Mouse (Mus musculus) olfactory bulb, adult 2 months (tissue): ENCODE data around the gene BC117090. TPM values are rescaled to one million over a fixed set of nuclear protein-coding genes. Genes with fewer than 3 reads are reported as not detected.
"Not testable (repeated sequence)": the region's sequence is repeated elsewhere in the genome, so short reads cannot be mapped to it uniquely, and the experiment has no call there.

ENCODE experiments used
- H3K27ac ChIP-seq: fragments of 200-500 bp; 2 replicates; pipeline ENCODE4 v1.5.1; 2012; ENCODE audit warnings: low read depth, low read length; ENCODE audit not compliant: insufficient read depth
- H3K4me1 ChIP-seq: fragments of 200-500 bp; 2 replicates; pipeline ENCODE4 v1.6.1; 2012; ENCODE audit warnings: low read length; ENCODE audit not compliant: control insufficient read depth, insufficient read depth
- H3K4me3 ChIP-seq: fragments of 200-500 bp; 2 replicates; pipeline ENCODE4 v1.5.1; 2012; ENCODE audit warnings: mild to moderate bottlenecking, low read depth, low read length, moderate library complexity; ENCODE audit not compliant: insufficient read depth
- CTCF ChIP-seq: fragments of 200-500 bp; IDR thresholded peaks from 2 replicates; pipeline ENCODE4 v1.5.1; 2012; ENCODE audit warnings: low read depth, mild to moderate bottlenecking, low read length, moderate library complexity; ENCODE audit not compliant: insufficient read depth
- POLR2A ChIP-seq: fragments of 200-500 bp; IDR thresholded peaks from 2 replicates; pipeline ENCODE4 v1.6.1; 2012; ENCODE audit warnings: mild to moderate bottlenecking, low read depth, low read length, moderate library complexity; ENCODE audit not compliant: insufficient read depth
- WGBS: fragments of 180-500 bp; shearing (Covaris S2); methylation state at CpG from one replicate; pipeline ENCODE4 v1.1.7; 2018; 5-methylcytosine and 5-hydroxymethylcytosine counted together
- polyA plus RNA-seq: library from polyadenylated mRNA; stranded (reverse); fragments of >200 nt; gene quantifications from 2 replicates; pipeline ENCODE4 v1.2.4, GENCODE M21; 2012; ENCODE audit warnings: low replicate concordance; ENCODE audit not compliant: missing spikeins, insufficient read depth, insufficient read length

Gene BC117090
- polyA plus RNA-seq, result not detected in 2 replicates

DNA sequence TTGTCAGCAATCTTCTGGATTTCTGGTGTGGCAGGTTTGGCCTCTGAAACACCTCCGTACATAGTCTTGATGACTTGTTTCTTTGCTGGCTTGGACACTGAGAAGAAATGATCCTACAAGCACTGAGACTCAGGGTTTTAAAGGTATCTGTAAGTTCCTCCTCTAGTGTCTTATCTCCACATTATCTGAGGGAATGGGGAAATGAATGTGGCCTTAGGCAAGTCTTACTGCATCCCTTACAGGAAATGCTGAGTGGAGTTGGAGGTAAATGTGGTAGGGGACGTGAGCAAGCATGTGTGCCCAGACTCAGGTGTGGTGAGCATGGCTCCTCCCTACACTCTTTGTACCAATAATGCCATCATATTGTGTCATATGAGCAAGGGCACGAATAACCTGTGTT lies at the start of gene BC117090:
Gene BC117090 (minus strand): TSS at position 101 of the 400 bp plus-strand sequence.
- TF ChIP-seq POLR2A (no peak), CTCF (no peak)
- Histone ChIP-seq H3K27ac (no peak within 1 kb of the TSS), H3K4me3 (no peak within 1 kb of the TSS), H3K4me1 (no peaks in the 10 kb centered on the region)
- WGBS, result 86% methylated on average over 3 of the region's 3 CpGs

DNA sequence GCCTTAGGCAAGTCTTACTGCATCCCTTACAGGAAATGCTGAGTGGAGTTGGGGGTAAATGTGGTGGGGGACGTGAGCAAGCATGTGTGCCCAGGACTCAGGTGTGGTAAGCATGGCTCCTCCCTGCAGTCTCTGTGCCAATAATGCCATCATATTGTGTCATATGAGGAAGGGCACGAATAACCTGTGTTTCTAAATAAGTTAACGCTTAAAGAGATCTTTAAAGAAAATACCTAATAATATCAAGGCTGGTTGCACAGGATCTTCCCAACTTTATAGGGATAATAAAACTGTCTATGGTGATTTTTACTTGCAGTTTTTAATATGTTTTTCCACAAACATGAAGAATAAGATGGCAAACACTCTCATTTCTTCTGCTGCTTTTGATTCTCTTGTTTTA lies 33.5 kb upstream of the BC117090 start, which contains the start of gene BC100530:
Gene BC100530 (minus strand): TSS at position 101 of the 400 bp plus-strand sequence.
- H3K4me3 ChIP-seq, result not testable (repeated sequence)
- 93% methylated on average over 3 of the region's 3 CpGs for WGBS

DNA sequence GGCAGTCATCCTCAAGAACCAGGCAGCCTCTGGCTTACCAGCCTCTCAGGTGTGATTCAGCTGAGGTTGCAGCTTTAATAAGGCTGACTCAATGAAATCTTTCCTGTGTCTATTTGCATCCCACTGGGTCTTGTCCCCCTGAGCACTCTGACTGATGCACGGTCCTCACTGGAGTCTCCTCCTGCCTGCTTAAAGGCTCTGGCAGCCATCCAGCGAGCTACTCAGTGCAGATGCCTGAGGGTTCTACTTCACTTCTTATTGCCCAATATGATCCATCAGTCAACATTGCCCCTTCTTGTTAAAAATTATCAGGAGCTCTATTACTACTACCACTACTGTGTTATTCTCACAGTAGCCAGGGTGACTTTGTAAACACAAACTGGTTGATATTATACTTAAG lies 3.0 kb upstream of the BC117090 start:
- H3K4me3 ChIP-seq, result no peak overlapping the region
- no peaks in the 10 kb centered on the region for H3K4me1 ChIP-seq
- H3K27ac ChIP-seq, result no peak overlapping the region
- TF ChIP-seq POLR2A, result no peak
- TF ChIP-seq CTCF, result no peak
- WGBS, result 63% methylated on average over 2 of the region's 2 CpGs

More for the DNA sequence above, 33.5 kb upstream of the BC117090 start, which contains the start of gene BC100530:
- not testable (repeated sequence) for H3K27ac ChIP-seq, H3K4me1 ChIP-seq

DNA sequence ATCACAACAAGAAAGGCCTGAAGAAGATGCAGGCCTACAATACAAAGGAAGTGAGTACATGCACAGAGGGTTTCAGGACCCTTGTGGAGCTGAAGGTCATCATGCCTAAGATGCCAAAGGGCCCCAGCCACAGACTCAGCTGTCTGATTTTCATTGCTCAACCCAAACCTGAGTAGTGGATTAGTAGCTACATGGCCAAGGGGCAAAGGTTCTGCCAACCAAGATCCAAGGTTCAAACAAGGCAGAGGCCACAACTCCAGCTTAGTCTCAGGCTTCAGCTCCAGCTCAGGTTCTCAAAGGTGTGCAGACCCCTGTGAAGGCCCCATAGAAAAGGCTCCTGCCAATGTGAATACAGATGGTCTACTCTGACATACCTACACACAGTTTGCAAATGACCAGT lies 14.8 kb downstream of the BC117090 start:
- TF ChIP-seq CTCF (no peak), POLR2A (no peak)
- H3K4me3 ChIP-seq, result no peak overlapping the region
- H3K4me1 ChIP-seq, result no peaks in the 10 kb centered on the region
- no peak overlapping the region for H3K27ac ChIP-seq

- 81% methylated on average over 6 of the region's 6 CpGs for WGBS
- H3K4me3 ChIP-seq, H3K4me1 ChIP-seq, H3K27ac ChIP-seq: not testable (repeated sequence)
Observed at GRCm38 (mm10) chr16:36316111-36316510, 18.0 kb downstream of the BC117090 start.

- no peak overlapping the region for H3K4me3 ChIP-seq
- WGBS, result 82% methylated on average over 4 of the region's 4 CpGs
- TF ChIP-seq CTCF (no peak), POLR2A (no peak)
Observed at GRCm38 (mm10) chr16:36307631-36308030, 26.5 kb downstream of the BC117090 start.

DNA sequence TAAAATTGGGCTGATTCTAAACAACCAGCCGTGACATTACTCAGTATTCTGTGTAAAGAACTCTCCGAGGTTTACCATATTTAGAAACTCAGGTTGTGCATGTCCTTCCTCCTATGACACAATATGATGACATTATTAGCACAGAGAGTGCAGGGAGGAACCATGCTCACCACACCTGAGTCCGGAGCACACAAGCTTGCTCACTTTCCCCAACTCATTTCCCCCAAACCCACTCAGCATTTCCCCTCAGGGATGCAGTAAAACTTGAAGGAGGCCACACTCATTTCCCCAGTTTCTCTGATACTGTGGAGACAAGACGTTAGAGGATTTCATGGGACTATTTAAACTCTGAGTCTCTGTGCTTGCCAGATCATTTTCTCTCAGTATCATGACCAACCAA lies 45.0 kb downstream of the BC117090 start:
- TF ChIP-seq POLR2A, result no peak
- no peak for TF ChIP-seq CTCF
- Histone ChIP-seq H3K4me1 (no peaks in the 10 kb centered on the region), H3K27ac (no peak overlapping the region), H3K4me3 (no peak overlapping the region)
- 89% methylated on average over 4 of the region's 4 CpGs for WGBS

More at GRCm38 (mm10) chr16:36307631-36308030, 26.5 kb downstream of the BC117090 start:
- no peak overlapping the region for H3K27ac ChIP-seq
- H3K4me1 ChIP-seq, result no peaks in the 10 kb centered on the region

- not testable (repeated sequence) for H3K4me1 ChIP-seq, H3K27ac ChIP-seq, H3K4me3 ChIP-seq
- WGBS, result 90% methylated on average over 4 of the region's 4 CpGs
Observed at GRCm38 (mm10) chr16:36276796-36277195, 57.3 kb downstream of the BC117090 start, which contains the start of gene Stfa1. Gene Stfa1 (plus strand): TSS chr16:36276951.

Other genes with a start within 250 kb of the BC117090 start
- gene Csta1, start 203.1 kb downstream of the BC117090 start, polyA plus RNA-seq, result not detected in 2 replicates
- gene Stfa2l1, start 177.5 kb downstream of the BC117090 start, polyA plus RNA-seq, result not detected in 2 replicates
- gene Gm5483, start 150.1 kb downstream of the BC117090 start, polyA plus RNA-seq, result not detected in 2 replicates
- not detected in 2 replicates for gene Gm5416, start 123.9 kb downstream of the BC117090 start, polyA plus RNA-seq
- not detected in 2 replicates for gene 2010005H15Rik, start 112.9 kb downstream of the BC117090 start, polyA plus RNA-seq
- gene Stfa1, start 57.4 kb downstream of the BC117090 start, polyA plus RNA-seq, result not detected in 2 replicates
- gene BC100530, start 33.4 kb upstream of the BC117090 start, polyA plus RNA-seq, result not detected in 2 replicates
- gene Stfa2, start 74.1 kb upstream of the BC117090 start, polyA plus RNA-seq, result not detected in 2 replicates
- not detected in 2 replicates for gene Stfa3, start 121.1 kb upstream of the BC117090 start, polyA plus RNA-seq
- gene Casr, start 227.8 kb upstream of the BC117090 start, polyA plus RNA-seq, result not detected in 2 replicates